Mouse (Mus musculus) stomach, postnatal 0 days (tissue): ENCODE measurements around the gene Pip5k1b.

Experiments
- CTCF ChIP-seq: IDR thresholded peaks from 2 replicates; pipeline ENCODE4 v1.5.1; 2016; ENCODE audit warnings: antibody characterized with exemption, low read depth, mild to moderate bottlenecking, moderate library complexity
- EP300 ChIP-seq: optimal IDR thresholded peaks from 2 replicates; pipeline ENCODE3; 2016; ENCODE audit warnings: antibody characterized with exemption

- TF ChIP-seq CTCF (no peak), EP300 (no peak)
Measured at GRCm38 (mm10) chr19:24554425-24554824, 1.2 kb downstream of the Pip5k1b start.
